Mouse (Mus musculus): ENCODE measurements at regions not wholly inside any gene's neighbourhood (a gene's known extent, or its start where the extent isn't known, plus 50 kb on each side); places are given as distances from the start of the nearest gene placed in this dataset.

GRCm38 (mm10) chr2:114419346-114419745 lies 218.1 kb upstream of the Zfp770 start:
- TF ChIP-seq CTCF (IDR thresholded peaks at IDR 0.05) (no peak), POLR2A (IDR thresholded peaks at IDR 0.05; ENCODE audit: insufficient read depth, low read depth, low read length) (no peak), EP300 (IDR thresholded peaks at IDR 0.05; ENCODE audit: insufficient read depth, low read depth, low read length) (no peak)

Data from heart, adult 2 months (tissue).